Mouse (Mus musculus): Measurements from ENCODE around the gene Tap1.
"Not testable (repeated sequence)": the region's sequence is repeated elsewhere in the genome, so short reads cannot be mapped to it uniquely, and the experiment has no call there.

Tap1 gene

DNA sequence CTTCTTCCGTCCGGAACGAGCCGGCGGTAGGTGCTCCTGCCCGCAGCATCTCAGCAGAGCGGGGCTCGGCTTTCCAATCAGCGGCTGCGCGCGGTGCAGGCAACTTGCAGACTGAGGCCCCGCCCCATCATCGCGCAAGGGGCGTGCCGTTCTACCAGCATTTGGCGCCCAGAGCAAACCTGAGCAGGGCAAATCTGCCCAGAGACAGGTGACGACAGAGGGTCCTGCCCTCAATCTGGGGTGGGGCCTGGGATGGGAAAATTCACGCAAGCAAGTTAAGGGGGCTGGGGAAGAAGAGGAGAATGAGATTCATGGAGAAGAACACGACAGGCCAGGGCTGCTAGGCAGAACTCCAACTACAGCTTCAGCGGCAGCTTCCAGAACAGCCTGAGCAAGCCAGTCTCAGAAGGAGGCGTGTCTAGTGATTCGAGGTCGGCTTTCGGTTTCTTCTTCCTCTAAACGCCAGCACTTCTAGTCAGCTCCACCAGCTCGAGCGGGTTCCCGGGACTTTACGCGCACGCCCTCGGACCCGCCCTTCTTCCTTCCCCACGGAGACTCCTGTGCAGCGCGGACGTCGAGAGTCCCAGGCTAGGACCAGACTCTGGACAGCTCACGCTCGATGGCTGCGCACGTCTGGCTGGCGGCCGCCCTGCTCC is at the start of gene Tap1, which contains the start of gene Psmb9:
Gene Tap1 (plus strand): TSS at position 293 of the 656 bp plus-strand sequence.
Gene Psmb9 (minus strand): TSS at position 504 of the 656 bp plus-strand sequence.
- DNase-seq = peak; percentile 84 to 86

DNA sequence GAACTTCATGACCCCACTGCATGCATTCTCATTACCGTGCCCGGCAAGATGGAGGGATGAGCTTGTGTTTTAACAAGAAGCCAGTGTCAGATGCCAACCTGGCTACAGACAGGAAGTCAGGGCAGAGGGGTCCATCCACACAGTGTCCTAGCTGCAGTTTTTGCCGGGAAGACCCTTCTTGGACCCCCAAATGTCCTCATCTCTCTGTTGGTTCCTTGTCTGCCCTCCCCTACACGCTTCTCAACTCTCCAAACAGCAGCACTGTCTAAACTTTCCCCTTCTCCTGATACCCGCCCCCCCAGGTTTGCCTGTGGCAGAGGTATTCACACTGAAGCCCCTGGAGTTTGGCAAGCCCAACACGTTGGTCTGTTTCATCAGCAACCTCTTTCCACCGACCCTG is 49.8 kb upstream of the Tap1 start:
- no peak for DNase-seq

DNA sequence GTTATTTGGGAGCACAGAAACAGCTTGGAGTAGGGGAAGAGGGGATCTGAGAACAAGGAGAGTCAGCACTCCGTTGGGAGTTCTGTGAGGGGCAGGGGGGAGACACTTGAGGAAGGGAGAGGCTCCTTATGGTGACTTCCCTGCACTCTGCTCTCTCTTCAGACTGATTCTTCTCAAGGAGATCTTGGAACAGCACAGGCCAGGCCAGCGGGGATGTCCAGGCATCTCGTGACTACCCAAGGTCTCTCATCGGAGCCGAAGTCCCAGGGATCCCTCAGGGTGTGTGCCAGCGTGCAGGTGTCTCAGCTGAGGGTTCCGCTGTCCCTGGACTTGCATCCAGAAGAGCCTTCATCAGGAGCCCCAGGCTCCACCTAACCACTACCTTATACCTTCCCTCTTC is 48.7 kb upstream of the Tap1 start:
- DNase-seq = no peak

DNA sequence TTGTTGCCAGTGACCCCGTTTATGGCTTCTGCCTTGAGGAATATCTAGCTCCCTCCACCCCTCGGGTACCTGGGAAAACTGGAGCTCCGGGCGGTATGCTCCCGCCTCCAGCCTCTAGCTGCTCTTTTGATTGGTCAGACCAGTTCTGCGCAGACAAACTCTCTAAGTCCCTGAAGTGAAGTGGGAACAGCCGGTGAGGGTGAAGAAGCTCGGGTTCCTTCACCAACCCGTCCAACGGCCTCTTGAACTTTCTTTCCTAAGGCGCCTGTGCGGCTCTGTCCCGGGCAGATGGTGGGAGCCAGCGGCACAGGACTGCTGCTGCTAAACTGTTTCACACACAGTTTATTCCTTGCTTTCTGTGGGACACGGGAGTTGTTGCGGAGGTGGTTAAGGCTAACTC is 47.9 kb upstream of the Tap1 start:
- no peak for DNase-seq

DNA sequence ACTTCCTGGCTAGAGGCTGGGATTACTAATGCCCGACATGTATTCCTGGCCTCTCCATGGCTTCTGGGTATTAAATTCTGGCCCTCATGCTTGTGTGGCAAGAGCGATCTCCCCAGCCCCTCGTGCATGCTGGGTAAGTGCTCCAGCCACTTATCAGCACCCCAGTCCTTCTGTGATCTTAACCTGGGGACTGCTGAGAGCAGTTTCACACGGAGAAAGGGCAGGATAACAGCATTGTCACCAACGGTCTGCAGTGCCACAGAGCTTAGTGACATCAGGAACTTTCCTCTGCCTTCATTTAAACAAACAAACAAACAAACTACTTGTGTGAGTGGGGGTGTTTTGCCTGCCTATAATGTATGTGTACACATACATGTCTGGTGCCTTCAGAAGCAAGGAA is 47.1 kb upstream of the Tap1 start:
- DNase-seq = no peak

DNA sequence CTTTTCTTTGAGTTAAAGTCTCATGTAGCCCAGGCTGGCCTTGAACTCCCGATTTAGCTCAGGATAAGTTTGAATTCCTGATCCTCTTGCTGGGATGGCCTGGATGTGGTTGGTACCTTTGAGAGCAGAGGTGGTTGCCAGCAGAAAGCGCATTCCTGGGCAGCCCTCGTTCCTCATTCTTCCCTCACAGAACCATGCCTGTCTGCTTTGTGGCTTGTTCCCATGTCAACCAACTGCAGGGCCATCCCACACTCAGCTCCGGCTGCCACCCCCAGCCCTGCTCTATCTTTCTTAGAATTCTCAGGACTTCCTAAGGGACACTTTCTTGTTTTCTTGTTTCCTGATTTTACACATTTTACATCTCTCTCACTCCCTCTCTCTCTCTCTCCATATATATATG is 45.9 kb upstream of the Tap1 start:
- DNase-seq = no peak

DNA sequence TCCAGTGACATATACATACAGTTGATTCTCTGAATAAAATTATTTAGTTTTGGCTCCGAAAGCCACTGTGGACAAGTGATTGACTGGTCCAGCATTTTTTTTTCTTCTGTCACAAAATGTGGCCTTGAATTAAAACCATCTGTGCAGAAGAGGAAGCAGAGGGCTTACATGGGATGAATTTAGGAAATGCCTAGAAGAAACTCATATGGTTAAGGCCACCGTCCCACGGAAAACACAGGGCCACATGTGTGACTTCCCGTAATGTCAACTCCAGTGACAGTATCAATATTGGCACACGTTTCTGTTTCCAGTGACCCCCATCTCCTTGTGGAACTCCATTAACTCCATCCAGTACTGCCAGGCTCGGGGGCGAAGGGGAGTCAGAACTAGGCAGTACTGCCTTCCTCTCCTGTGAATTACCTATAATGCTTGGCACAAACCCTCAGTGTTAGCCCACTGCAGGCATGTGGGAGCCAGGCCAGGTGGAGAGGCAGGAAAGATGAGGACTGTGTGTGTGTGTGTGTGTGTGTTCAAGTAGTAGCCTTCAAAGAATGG is 44.8 kb upstream of the Tap1 start:
- DNase-seq = no peak

DNA sequence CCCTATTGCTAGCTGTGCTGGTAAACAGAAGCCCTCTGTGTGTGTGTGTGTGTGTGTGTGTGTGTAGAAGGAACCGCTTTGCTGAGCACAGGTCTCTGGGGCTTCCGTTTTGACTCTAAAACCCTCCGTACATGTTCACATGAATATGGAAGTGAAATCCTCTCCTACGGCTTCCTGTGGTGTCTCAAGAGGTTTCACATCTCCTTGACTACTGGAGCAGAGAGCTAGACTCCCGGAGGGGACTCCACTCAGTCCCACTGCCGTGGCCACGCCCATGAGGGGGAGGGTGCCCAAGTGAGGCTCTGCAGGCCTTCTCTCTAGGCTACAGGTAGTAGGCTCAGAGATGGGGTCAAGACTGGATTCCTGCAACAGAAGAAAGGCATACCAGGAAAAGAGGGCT is 44.3 kb upstream of the Tap1 start, which contains the start of gene H2-DMb2:
Gene H2-DMb2 (plus strand): TSS at position 275 of the 400 bp plus-strand sequence.
- DNase-seq = no peak

DNA sequence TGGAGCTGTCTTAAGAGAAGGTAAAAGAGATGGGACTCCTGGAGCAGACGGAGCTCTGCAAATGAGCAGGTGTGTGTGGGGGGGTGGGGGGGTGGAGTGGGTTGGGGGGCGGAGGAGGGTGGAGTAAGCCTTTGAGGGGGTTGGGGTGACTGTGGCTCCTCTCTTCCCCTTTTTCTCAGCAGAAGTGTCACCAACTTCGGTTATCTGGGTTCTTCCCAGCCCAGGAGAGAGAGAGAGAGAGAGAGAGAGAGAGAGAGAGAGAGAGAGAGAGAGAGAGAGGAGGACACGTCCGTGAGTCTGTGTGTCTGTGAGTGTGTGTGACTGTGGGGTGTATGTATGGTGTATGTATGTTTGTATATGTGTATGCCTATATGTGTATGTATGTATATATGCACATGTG is 43.9 kb upstream of the Tap1 start:
- DNase-seq = no peak

DNA sequence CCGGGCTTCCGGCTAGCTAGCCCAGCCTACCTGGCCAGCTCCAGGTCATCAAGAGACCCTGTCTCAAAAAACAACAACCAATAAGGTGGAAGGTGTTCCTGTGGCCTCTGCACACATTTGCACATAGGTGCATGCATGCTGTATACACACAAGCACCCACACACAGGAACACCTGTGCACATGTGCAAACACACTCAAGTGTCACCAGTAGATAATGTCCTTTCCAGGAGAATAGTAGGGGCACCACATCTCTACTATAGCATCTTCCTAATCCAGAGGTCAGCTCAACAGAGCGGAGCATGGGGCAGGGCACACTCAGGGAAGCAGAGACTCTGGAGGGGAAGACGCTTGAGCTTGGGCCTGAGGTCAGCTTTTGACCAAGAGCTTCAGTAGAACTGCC is 43.1 kb upstream of the Tap1 start:
- not testable (repeated sequence) for DNase-seq

DNA sequence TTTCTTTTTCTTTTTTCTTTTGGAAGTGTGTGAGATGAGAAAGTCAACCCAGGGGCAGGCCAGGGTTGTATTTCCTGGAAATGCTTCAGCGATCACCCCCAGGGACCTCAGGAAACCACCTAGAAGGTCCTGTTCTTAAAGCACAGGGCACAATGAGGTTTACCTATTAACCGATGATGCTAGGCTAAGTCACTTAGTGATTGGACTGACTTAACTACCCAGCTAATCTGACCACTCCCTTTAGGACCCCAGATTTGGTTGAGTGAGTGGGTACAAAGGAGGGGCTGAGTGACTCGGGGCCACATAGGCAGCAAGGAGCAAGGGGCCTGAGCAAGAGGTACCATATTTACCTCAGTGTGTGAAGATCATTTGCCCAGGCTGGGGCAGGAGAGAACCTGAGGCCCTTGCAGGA is 42.4 kb upstream of the Tap1 start:
- no peak for DNase-seq

DNA sequence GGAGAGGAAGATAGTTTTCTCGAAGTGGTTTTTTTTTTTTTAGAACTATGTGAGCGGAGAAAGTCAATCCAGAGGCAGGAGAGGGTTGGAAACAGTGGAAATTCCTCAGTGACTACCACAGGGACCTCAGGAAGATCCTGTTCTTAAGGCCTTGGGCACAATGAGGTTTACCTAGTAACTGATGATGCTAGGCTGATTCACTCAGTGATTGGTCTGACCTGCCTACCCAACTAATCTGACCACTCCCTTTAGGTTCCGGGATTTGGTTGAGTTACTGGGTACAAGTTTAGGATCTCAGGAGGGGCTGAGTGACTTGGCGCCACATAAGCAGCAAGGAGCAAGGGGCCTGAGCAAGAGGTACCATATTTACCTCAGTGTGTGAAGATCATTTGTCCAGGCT is 34.4 kb upstream of the Tap1 start, which contains the start of gene H2-DMb1:
Gene H2-DMb1 (plus strand): TSS at position 150 of the 400 bp plus-strand sequence.
- no peak for DNase-seq

DNA sequence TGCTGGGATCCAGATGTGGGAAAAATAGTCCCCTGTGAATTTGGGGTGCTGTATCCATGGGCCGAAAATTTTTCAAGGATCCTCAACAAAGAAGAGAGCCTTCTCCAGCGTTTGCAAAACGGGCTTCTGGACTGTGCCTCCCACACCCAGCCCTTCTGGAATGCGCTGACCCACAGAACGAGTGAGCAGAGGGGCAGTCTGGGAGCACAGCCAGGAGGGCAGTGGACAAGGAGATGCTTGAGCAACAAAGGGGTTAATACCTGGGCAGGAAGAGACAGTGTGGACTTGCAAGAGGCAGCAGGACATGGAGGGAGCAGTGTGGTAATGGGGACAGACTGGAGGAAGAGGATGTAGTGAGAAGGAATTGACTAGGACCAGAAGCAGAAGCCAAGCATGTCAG is 31.8 kb upstream of the Tap1 start:
- DNase-seq = no peak

DNA sequence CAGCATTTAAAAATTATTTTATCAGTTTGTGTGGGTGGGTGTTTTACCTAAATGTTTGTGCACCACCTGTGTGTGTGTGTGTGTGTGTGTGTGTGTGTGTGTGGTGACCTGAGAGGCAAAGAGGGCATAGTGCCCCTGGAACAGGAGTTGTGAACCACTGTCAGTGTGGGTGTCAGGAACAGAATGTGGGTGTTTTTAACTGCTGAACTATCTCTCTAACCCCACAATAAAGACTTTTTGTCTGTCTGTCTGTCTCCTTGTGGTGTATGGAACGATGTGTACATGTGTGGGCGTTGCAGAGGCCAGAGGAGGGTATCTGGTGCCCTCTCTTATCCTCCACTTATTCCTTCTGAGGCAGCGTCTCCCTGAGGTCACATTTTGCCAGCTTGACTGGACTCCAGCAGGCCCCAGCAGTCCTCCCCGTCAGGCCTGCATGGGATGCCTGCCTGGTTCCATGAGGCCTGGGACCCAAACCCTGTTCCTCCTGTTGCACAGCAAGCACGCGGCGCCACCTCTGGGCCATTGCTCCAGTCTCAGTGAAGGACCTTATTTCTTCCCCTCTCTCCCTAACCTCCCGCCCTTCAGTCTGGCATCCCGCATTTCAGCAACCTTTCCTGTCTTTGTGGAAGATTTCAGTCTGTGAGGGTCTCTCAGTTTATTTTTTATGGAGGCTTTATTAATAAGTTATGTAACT is 23.0 kb upstream of the Tap1 start:
- no peak for DNase-seq

DNA sequence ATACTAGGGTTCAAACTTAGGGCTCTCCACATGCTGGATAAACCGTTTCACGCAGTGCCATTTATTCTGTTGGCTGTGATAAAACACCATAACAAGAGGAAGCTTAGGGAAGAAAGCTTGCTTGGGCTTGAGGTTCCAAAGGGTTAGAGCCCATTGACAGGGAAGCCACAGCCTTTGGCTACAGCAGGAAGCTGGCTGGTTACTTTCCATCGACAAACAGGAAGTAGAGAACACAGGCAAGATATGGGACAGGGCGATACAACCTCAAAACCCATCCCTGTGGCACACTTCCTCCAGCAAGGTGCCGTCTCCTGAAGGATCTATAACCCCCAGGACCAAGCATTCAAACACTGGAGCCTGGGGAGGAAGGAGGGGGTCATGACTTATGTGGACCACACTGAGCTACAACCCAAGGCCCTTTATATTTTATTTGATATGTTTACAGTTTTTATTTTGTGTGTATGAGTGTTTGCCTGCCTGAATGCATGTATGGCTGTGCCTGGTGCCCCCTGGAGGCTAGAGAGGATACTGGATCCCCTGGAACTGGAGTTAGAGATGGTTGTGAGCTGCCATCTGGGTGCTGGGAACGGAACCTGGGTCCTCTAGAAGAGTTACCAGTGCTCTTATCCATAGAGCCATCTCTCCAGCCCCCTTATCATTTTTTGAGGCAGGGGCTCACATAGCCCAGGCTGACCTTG is 22.2 kb upstream of the Tap1 start:
- no peak for DNase-seq

DNA sequence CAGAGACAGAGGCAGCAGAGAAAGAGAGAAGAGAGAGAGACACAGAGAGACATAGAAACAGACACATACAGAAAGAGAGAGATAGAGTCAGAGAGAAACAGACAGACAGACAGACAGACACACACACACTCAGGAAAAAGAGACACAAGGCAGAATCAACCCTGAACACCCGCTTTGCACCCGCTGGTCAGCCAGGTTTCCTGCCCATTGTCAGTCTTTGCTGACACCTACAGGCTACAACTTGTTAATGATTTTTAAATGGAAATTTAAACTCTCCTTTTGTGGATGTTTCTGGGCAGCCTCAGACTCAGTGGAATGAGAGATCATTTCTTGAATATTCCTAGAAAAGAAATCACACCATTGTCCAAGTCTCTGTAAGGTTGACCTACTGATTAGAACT is 18.1 kb upstream of the Tap1 start:
- DNase-seq = peak; percentile 20 to 22

DNA sequence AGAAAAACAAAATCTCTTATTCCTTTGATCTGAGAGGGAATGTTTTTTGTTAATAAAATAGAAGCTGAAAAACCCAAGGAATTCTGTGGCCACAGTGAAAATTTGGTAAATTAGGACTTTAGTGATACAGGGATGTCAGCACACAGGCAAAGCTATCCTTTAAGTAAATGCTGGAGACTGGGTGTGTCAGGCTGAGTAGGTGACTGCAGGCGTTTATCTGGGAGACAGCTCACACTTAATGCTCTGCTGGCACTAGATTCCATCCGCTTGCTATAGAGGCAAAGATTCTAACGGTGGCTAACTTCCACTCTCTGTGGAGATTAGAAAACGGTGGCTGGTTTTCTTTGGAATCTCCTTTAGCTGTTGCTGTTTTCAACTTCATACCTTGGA is 16.9 kb upstream of the Tap1 start:
- no peak for DNase-seq

DNA sequence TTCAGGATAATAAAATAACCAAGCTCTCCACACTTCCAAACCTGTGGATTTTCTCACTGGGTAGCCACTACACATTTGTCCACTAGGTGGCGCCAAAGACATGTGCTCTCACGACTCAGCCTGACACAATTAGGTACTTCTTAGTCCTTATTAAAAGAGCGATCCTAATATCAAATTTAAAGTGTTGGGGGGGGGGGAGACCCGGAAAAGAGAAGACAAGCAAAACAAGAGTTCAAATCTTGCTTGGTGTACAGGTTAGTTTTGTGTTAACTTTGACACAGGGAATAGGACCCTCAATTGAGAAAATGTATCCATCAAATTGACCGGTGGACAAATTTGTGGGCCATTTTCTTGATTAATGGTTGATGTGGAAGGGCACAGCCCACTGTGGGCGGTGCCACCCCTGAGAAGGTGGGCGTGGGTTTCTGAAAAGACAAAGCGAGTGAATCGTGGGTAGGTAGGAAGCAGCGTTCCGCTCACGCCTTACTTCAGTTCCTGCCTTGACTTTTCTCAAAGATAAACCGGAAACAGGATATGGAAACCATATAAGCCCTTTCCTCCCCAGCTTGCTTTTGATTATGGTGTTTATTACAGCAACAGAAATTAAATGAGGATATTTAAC is 16.4 kb upstream of the Tap1 start:
- peak; percentile 74 to 83 for DNase-seq

DNA sequence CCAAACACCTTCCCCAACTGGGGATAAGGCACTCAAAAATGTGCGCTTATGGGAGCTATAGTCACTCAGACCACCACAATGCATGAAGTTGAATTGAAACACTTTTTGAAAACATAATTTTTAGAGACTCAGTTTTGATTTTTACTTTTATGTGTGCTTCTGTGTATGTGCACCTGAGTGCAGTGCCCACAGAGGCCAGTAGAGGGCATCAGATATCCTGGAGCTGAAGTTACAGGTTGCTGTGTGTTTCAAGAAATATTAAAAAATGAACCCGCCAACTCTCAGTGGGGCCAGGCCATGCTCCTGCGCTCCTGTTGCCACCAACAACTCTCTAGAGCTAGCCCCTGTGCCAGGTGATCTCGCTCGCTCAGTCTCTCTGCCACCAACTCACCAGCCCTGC is 14.8 kb upstream of the Tap1 start:
- DNase-seq = no peak

DNA sequence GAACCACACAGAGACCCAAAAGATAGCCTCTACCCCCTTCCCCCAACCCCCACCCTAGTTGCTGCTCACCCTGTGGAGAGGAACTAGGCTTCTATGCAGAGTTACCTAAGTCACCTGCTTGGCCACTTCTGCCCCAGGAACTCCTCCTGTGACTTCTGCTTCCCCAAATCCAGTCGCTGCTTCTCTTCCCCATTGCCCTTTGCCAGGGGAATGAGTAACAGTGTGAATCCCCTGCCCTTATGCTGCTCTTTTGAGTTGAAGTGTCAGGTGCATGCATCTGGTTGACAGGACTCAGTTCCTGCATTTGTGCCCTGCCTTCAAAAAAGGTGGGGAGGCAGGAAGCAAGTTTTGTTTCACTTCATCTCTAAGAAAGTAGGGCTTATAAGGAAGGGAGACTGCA is 13.3 kb upstream of the Tap1 start:
- DNase-seq = no peak

DNA sequence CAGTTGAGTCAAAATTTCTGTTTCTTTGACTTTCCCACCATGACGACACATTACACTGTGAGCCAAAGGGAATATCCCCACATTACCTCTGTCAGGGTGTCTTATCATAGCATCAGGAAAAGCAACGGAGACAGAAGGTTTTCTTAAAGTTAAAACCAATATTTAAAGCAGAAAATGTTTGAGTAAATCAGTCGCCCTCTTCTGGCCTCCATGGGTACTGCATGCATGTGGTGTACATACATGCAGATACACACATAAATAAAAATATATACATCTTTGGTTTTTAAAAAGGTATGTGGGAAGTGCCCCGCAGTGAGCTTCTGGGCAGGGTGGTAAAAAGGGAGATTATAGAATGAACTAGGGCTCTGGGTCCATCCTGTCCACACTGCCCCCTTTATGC is 10.2 kb upstream of the Tap1 start:
- DNase-seq = no peak

DNA sequence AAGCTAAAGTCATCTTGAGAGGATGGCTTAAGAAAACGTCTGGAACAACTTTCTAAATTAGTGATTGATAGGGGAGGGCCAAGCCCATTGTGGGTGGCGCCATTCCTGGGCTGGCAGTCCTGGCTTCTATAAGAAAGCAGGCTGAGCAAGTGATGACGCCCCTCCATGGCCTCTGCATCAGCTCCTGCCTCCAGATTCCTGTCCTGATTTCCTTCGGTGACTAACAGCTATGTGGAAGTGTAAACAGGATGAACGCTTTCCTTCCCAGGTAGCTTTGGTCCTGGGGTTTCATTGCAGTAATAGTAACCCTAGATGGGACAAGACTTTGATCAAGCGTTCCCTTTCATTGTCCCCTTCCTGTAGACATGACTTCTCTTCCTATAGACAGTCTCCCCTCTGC is 8.3 kb upstream of the Tap1 start:
- DNase-seq = no peak
